Mouse (Mus musculus): ENCODE measurements around the gene Bend6.

GRCm38 (mm10) chr1:33907421-33908190, at the start of gene Bend6:
- no peak for TF ChIP-seq POLR2A (IDR thresholded peaks at IDR 0.05; ENCODE audit: low read depth, low read length)
- TF ChIP-seq CTCF (conservative IDR thresholded peaks at IDR 0.05; ENCODE audit: insufficient read depth, insufficient read length, low read depth, low read length) = no peak

All from kidney, adult 2 months (tissue).